Mouse (Mus musculus) small intestine, adult 2 months (tissue): ENCODE measurements at regions not wholly inside any gene's neighbourhood (a gene's known extent, or its start where the extent isn't known, plus 50 kb on each side); places are given as distances from the start of the nearest gene placed in this dataset.

Experiments used
- CTCF ChIP-seq: fragments of 200-500 bp; IDR thresholded peaks from 2 replicates; pipeline ENCODE4 v1.5.1; 2012; ENCODE audit warnings: low read depth, mild to moderate bottlenecking, control low read depth, inconsistent platforms, low read length, moderate library complexity, mixed read lengths; ENCODE audit not compliant: insufficient replicate concordance, insufficient read length; ENCODE audit errors: extremely low read depth
- POLR2A ChIP-seq: fragments of 200-500 bp; IDR thresholded peaks from 2 replicates; pipeline ENCODE4 v1.6.1; 2012; ENCODE audit warnings: low read depth, mild to moderate bottlenecking, control low read depth, inconsistent platforms, low read length, moderate library complexity

DNA sequence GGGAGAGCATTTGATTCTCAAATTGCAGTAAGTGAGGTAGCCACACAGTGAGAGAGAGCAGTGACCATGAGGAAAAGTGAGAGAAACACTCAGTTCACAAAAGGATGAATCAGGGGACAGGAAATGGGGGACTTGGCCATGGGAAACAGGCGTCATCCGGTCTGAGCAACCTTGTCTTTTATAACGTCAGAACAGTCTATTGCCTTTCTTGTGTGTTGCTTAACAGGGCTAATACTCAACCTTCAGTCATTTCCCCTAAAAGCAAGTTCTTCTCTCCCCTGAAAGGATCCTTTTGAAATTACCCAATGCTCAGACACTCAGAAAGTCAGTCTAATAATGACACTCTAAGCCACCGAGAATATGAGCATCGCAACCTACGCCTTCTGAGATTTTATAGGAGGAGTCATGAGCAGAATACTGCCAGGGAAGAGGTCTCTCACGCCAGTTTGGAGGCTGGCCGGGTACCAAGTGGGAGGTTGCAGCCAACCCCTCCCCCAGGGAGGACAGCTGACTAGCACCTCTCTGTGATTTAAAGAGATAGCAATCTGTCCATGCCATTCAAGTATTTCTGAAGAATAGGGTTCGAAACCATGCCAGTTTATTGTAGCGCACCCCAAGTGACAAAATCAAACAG is 104.7 kb downstream of the Bdh1 start:
- no peak for TF ChIP-seq CTCF
- TF ChIP-seq POLR2A: no peak
